Mouse (Mus musculus): ENCODE results near the gene Gm28047.
"Not testable (repeated sequence)": the region's sequence is repeated elsewhere in the genome, so short reads cannot be mapped to it uniquely, and the experiment has no call there.

Gene Gm28047

GRCm38 (mm10) chr15:102624970-102625686 is at the start of gene Gm28047, which contains the start of gene Atf7:
TSS of gene Gm28047 (minus strand) at chr15:102625067.
TSS of gene Atf7 (minus strand) at chr15:102625464.
- DNase-seq: peak; percentile 99 to 100

- peak; percentile 48 to 81 for DNase-seq
These were observed 48.7 kb upstream of the Gm28047 start for GRCm38 (mm10) chr15:102673548-102673947.

- peak; percentile 47 to 66 for DNase-seq
These were observed 47.6 kb upstream of the Gm28047 start, which contains the start of gene Atp5g2 for GRCm38 (mm10) chr15:102672215-102673071. TSS of gene Atp5g2 (minus strand) at chr15:102672352.

GRCm38 (mm10) chr15:102671721-102672214 is 46.9 kb upstream of the Gm28047 start:
- DNase-seq: peak; percentile 87 to 95

- DNase-seq: peak; percentile 97 to 98
These were observed 46.1 kb upstream of the Gm28047 start for GRCm38 (mm10) chr15:102670767-102671575.

- peak; percentile 39 to 60 for DNase-seq
These were observed 45.4 kb upstream of the Gm28047 start for GRCm38 (mm10) chr15:102670281-102670680.

GRCm38 (mm10) chr15:102669571-102669970 is 44.7 kb upstream of the Gm28047 start:
- DNase-seq: no peak

GRCm38 (mm10) chr15:102665494-102665893 is 40.6 kb upstream of the Gm28047 start:
- DNase-seq: peak; percentile 68 to 79

- no peak for DNase-seq
These were observed 39.0 kb upstream of the Gm28047 start for GRCm38 (mm10) chr15:102663825-102664224.

- not testable (repeated sequence) for DNase-seq
These were observed 37.7 kb upstream of the Gm28047 start for GRCm38 (mm10) chr15:102662601-102663000.

GRCm38 (mm10) chr15:102657926-102658381 is 33.1 kb upstream of the Gm28047 start:
- DNase-seq: no peak

GRCm38 (mm10) chr15:102656658-102657057 is 31.8 kb upstream of the Gm28047 start:
- no peak for DNase-seq

- DNase-seq: not testable (repeated sequence)
These were observed 27.2 kb upstream of the Gm28047 start for GRCm38 (mm10) chr15:102651928-102652660.

GRCm38 (mm10) chr15:102651107-102651506 is 26.2 kb upstream of the Gm28047 start:
- no peak for DNase-seq

- DNase-seq: no peak
These were observed 10.9 kb upstream of the Gm28047 start for GRCm38 (mm10) chr15:102635817-102636216.

- DNase-seq: no peak
These were observed 9.8 kb upstream of the Gm28047 start for GRCm38 (mm10) chr15:102634684-102635083.

- DNase-seq: peak in 1 of 2 experiments; percentile 49
These were observed 804 bp upstream of the Gm28047 start for GRCm38 (mm10) chr15:102625687-102626055.

- peak in 1 of 2 experiments; percentile 4 for DNase-seq
These were observed 437 bp downstream of the Gm28047 start for GRCm38 (mm10) chr15:102624291-102624969.

GRCm38 (mm10) chr15:102623121-102623520 is 1.7 kb downstream of the Gm28047 start:
- no peak for DNase-seq

- no peak for DNase-seq
These were observed 2.3 kb downstream of the Gm28047 start for GRCm38 (mm10) chr15:102622536-102622935.

- DNase-seq: no peak
These were observed 4.1 kb downstream of the Gm28047 start for GRCm38 (mm10) chr15:102620765-102621164.

Data from kidney, postnatal 25 days (tissue).